8 mouse cellular contexts compared by ENCODE assay signal in genomic region chr11:62456483-62457172, GRCm38 (mm10). TPM values are rescaled to one million over a fixed set of nuclear protein-coding genes. Genes with fewer than 3 reads are reported as not detected.
DNase-seq lines count a peak whose midpoint lies in the region; ATAC-seq and TF ChIP-seq lines count a peak whose summit lies in the region.

No protein-coding gene starts in this region.

- H3K9me3 ChIP-seq in liver, embryonic 14.5 days (ENCODE audit: control insufficient read depth, low read length): no peaks in the 10 kb centered on the region
- H3K9me3 ChIP-seq in stomach, postnatal 0 days (ENCODE audit: control insufficient read depth, low read length): no peaks in the 10 kb centered on the region

- TF ChIP-seq POLR2A in cortical plate, adult 2 months (IDR thresholded peaks at IDR 0.05; ENCODE audit: extremely low read depth, insufficient read depth, low read length): peak; percentile 74

- TF ChIP-seq EP300 in liver, embryonic 14.5 days (IDR thresholded peaks at IDR 0.05; ENCODE audit: low read depth): no peak
- TF ChIP-seq EP300 in stomach, postnatal 0 days (optimal IDR thresholded peaks at IDR 0.05): no peak

- H3K9ac ChIP-seq in liver, embryonic 14.5 days (replicated peaks): peak overlapping the region; percentile 98
- H3K9ac ChIP-seq in stomach, postnatal 0 days (ENCODE audit: low read length): peak overlapping the region; percentile 98

- H3K4me3 ChIP-seq in C2C12 (ENCODE audit: insufficient read depth, poor library complexity, severe bottlenecking): peak overlapping the region; percentile 98
- H3K4me3 ChIP-seq in cortical plate, adult 2 months (ENCODE audit: insufficient read depth, low read length): peak overlapping the region; percentile 99
- H3K4me3 ChIP-seq in liver, embryonic 14.5 days (ENCODE audit: insufficient read depth in 1 of 2, low read depth in 2 of 2, low read length in 2 of 2): peak overlapping the region; percentile 70 to 85
- peak overlapping the region; percentile 94 for H3K4me3 ChIP-seq in stomach, postnatal 0 days (ENCODE audit: low read depth, low read length)

- ATAC-seq in granulocyte monocyte progenitor cell, adult 5-6 weeks (replicated peaks; ENCODE audit: poor library complexity, severe bottlenecking): peak; percentile 31
- peak; percentile 67 for ATAC-seq in liver, embryonic 14.5 days (ENCODE audit: insufficient read depth)
- peak; percentile 72 for ATAC-seq in stomach, postnatal 0 days (ENCODE audit: low FRiP score, low TSS enrichment)

- no peaks in the 10 kb centered on the region for H3K27me3 ChIP-seq in C2C12 (ENCODE audit: control insufficient read depth, insufficient read depth, insufficient read length)
- H3K27me3 ChIP-seq in liver, embryonic 14.5 days (ENCODE audit: control insufficient read depth, insufficient read depth, low read length): no peaks in the 10 kb centered on the region
- H3K27me3 ChIP-seq in stomach, postnatal 0 days (ENCODE audit: control insufficient read depth, insufficient read depth, low read length): no peaks in the 10 kb centered on the region

- H3K79me3 ChIP-seq in C2C12 (ENCODE audit: low read depth): peaks cover 71% of the 10 kb centered on the region

- no peak for TF ChIP-seq CTCF in C2C12 (IDR thresholded peaks at IDR 0.05; ENCODE audit: control insufficient read depth, insufficient read depth, insufficient read length)
- 0 out of 2 replicates have a peak, but pooled peaks have one; percentile 14 for TF ChIP-seq CTCF in cortical plate, adult 2 months (IDR thresholded peaks at IDR 0.05; ENCODE audit: extremely low read depth, insufficient read depth, low read length)
- TF ChIP-seq CTCF in liver, embryonic 14.5 days (IDR thresholded peaks at IDR 0.05; ENCODE audit: low read depth): peak; percentile 30
- TF ChIP-seq CTCF in stomach, postnatal 0 days (IDR thresholded peaks at IDR 0.05; ENCODE audit: low read depth): peak; percentile 59

- H3ac ChIP-seq in C2C12 (ENCODE audit: control insufficient read depth, insufficient read length, low read depth): peak overlapping the region; percentile 96

- DNase-seq in T-cell, adult 2 months (ENCODE audit: low spot score): peak; percentile 43
- DNase-seq in kidney, adult 8-10 months: peak; percentile 30 to 41
- peak in 2 of 3 experiments; percentile 42 to 64 for DNase-seq in liver, embryonic 14.5 days (ENCODE audit: low read depth in 3 of 3, low spot score in 3 of 3)
- peak; percentile 35 to 55 for DNase-seq in natural killer cell, adult 2 months (ENCODE audit: low spot score in 2 of 2)
- DNase-seq in stomach, postnatal 0 days (ENCODE audit: low spot score): no peak

- H3K4me1 ChIP-seq in cortical plate, adult 2 months (ENCODE audit: control insufficient read depth, insufficient read depth, low read length): no peaks in the 10 kb centered on the region
- peaks cover 0 to 3% of the 10 kb centered on the region in 2 experiments; a peak in 3 of 4 replicates for H3K4me1 ChIP-seq in liver, embryonic 14.5 days (replicated peaks; ENCODE audit: control insufficient read depth in 2 of 2, insufficient read depth in 2 of 2, low read length in 1 of 2)
- H3K4me1 ChIP-seq in stomach, postnatal 0 days (replicated peaks; ENCODE audit: control insufficient read depth, insufficient read depth): no peaks in the 10 kb centered on the region

- WGBS in liver, embryonic 14.5 days (ENCODE audit: insufficient replicate concordance): under 1% methylated on average over 39 of the region's 42 CpGs
- under 1% methylated on average over 41 of the region's 42 CpGs for WGBS in stomach, postnatal 0 days

- H3K79me2 ChIP-seq in C2C12 (ENCODE audit: control insufficient read depth, insufficient read depth): peaks cover 89% of the 10 kb centered on the region

- H3K36me3 ChIP-seq in C2C12 (ENCODE audit: control insufficient read depth, insufficient read depth): peaks cover 19% of the 10 kb centered on the region
- no peaks in the 10 kb centered on the region for H3K36me3 ChIP-seq in liver, embryonic 14.5 days (replicated peaks; ENCODE audit: control insufficient read depth, insufficient read depth, low read depth)
- no peaks in the 10 kb centered on the region for H3K36me3 ChIP-seq in stomach, postnatal 0 days (ENCODE audit: control insufficient read depth, insufficient read depth, low read length)

- H3K4me2 ChIP-seq in liver, embryonic 14.5 days (ENCODE audit: low read depth): peak overlapping the region; percentile 89
- H3K4me2 ChIP-seq in stomach, postnatal 0 days (replicated peaks; ENCODE audit: low read depth): peak overlapping the region; percentile 92

- peak overlapping the region; percentile 91 for H3K27ac ChIP-seq in cortical plate, adult 2 months (ENCODE audit: insufficient read depth, low read length)
- H3K27ac ChIP-seq in liver, embryonic 14.5 days: peak overlapping the region; percentile 89
- H3K27ac ChIP-seq in stomach, postnatal 0 days (replicated peaks): peak overlapping the region; percentile 99

TF ChIP-seq in C2C12, 6 proteins besides CTCF, POLR2A, EP300 and RAD21:
- no peak for TF ChIP-seq CEBPB (IDR thresholded peaks at IDR 0.05; ENCODE audit: low read depth)
- no peak for TF ChIP-seq MYOD1 (IDR thresholded peaks at IDR 0.05; ENCODE audit: control insufficient read depth, insufficient read length, low read depth)
- no peak for TF ChIP-seq USF1 (IDR thresholded peaks at IDR 0.05; ENCODE audit: low read depth)
- no peak for TF ChIP-seq FOSL1 (IDR thresholded peaks at IDR 0.05; ENCODE audit: insufficient read depth, low read length, poor library complexity, severe bottlenecking)

RNA-seq across cellular contexts. Expression of gene Pigl, which starts 1.6 kb away (rescaled TPM):
- polyA plus RNA-seq in C2C12 (2012; fragmentation: generic; extraction: Trizol): 4.5 TPM
- 8.9 and 9.1 TPM in 2 replicates for polyA plus RNA-seq in cortical plate, adult 2 months (2012; rRNA removed)
- 4.7 and 12.2 TPM in 2 replicates for total RNA-seq in granulocyte monocyte progenitor cell, adult 5-6 weeks (2014; fragmentation: Nextera tagmentation)
- total RNA-seq in granulocyte monocyte progenitor cell, adult 5-6 weeks (2017): 2.5 and 3.6 TPM in 2 replicates
- 3.5 and 3.9 TPM in 2 replicates for polyA plus RNA-seq in liver, embryonic 14.5 days (2012; rRNA removed)
- polyA plus RNA-seq in liver, embryonic 14.5 days (2014; fragmentation: Nextera tagmentation; extraction: Ambion mirVana): 4.1 and 4.3 TPM in 2 replicates
- 5.6 and 5.8 TPM in 2 replicates for polyA plus RNA-seq in stomach, postnatal 0 days (2015; fragmentation: Nextera tagmentation; extraction: Ambion mirVana)

RNA-seq across cellular contexts. Expression of gene Ncor1, which starts 1.7 kb away (rescaled TPM):
- polyA plus RNA-seq in C2C12 (2012; fragmentation: generic; extraction: Trizol): 33.6 TPM
- polyA plus RNA-seq in cortical plate, adult 2 months (2012; rRNA removed): 129 and 139 TPM in 2 replicates
- 289 and 349 TPM in 2 replicates for total RNA-seq in granulocyte monocyte progenitor cell, adult 5-6 weeks (2014; fragmentation: Nextera tagmentation)
- total RNA-seq in granulocyte monocyte progenitor cell, adult 5-6 weeks (2017): 267 and 271 TPM in 2 replicates
- 35.4 and 37.1 TPM in 2 replicates for polyA plus RNA-seq in liver, embryonic 14.5 days (2012; rRNA removed)
- 54.3 and 65.3 TPM in 2 replicates for polyA plus RNA-seq in liver, embryonic 14.5 days (2014; fragmentation: Nextera tagmentation; extraction: Ambion mirVana)
- 82.2 and 84.6 TPM in 2 replicates for polyA plus RNA-seq in stomach, postnatal 0 days (2015; fragmentation: Nextera tagmentation; extraction: Ambion mirVana)
